Mouse (Mus musculus): ENCODE results near the gene Pafah1b2.

- TF ChIP-seq CTCF (IDR thresholded peaks at IDR 0.05; ENCODE audit: insufficient read depth, low read depth, low read length): no peak
- no peak for TF ChIP-seq POLR2A (IDR thresholded peaks at IDR 0.05; ENCODE audit: insufficient read depth, low read depth, low read length)
These were observed 28.6 kb downstream of the Pafah1b2 start for GRCm38 (mm10) chr9:45983676-45984408.

Data from olfactory bulb, adult 2 months (tissue).